Mouse (Mus musculus): ENCODE measurements around the gene Dzank1. TPM values are rescaled to one million over a fixed set of nuclear protein-coding genes. Genes with fewer than 3 reads are reported as not detected.
A peak's percentile ranks its signal among the peaks of the same experiment; 100 is the strongest.

Dzank1 gene
- polyA plus RNA-seq, 2 experiments: 0.02 to 0.17 TPM

GRCm38 (mm10) chr2:144485439-144485838 lies 41.8 kb downstream of the Dzank1 start:
- 55% methylated on average over 7 of the region's 7 CpGs for WGBS (ENCODE audit: insufficient replicate concordance)
- ATAC-seq (ENCODE audit: insufficient read depth): no peak

DNA sequence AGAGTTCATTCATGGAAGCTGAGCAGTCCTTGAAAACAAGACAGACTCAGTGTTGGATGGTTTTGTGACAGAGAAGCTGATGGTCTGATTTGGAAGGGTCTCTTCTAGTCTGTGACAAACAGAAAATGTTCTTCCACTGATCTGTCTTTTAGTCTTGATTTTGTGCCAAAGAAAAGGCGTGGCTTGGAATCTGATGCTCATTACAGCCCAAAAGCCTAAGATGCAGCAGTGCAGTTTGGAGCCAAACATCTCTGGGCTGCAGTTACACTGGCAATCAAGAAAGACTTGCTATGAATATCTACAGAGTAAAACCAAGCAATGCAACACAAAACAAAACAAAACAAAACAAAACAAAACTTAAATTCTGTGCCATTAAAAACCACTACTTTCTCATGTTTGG lies 43.1 kb downstream of the Dzank1 start:
- Histone ChIP-seq H3K4me3 (ENCODE audit: insufficient read depth in 1 of 2, low read depth in 2 of 2, low read length in 2 of 2) (no peak overlapping the region), H3K27me3 (ENCODE audit: control insufficient read depth, insufficient read depth, low read length) (no peaks in the 10 kb centered on the region), H3K4me2 (ENCODE audit: low read depth) (no peak overlapping the region), H3K27ac (no peak overlapping the region), H3K9me3 (ENCODE audit: control insufficient read depth, low read length) (no peaks in the 10 kb centered on the region), H3K4me1 (replicated peaks; ENCODE audit: control insufficient read depth in 2 of 2, insufficient read depth in 2 of 2, low read length in 1 of 2) (no peaks in the 10 kb centered on the region), H3K36me3 (replicated peaks; ENCODE audit: control insufficient read depth, insufficient read depth, low read depth) (no peaks in the 10 kb centered on the region), H3K9ac (replicated peaks) (no peak overlapping the region)
- ATAC-seq (ENCODE audit: insufficient read depth) (no peak), DNase-seq (ENCODE audit: low read depth in 3 of 3, low spot score in 3 of 3) (no peak)
- 61% methylated on average over 1 of the region's 1 CpGs for WGBS (ENCODE audit: insufficient replicate concordance)
- no peak for TF ChIP-seq EP300 (IDR thresholded peaks at IDR 0.05; ENCODE audit: low read depth)
- no peak for TF ChIP-seq CTCF (IDR thresholded peaks at IDR 0.05; ENCODE audit: low read depth)

More at GRCm38 (mm10) chr2:144485439-144485838, 41.8 kb downstream of the Dzank1 start:
- Histone ChIP-seq H3K9me3 (ENCODE audit: control insufficient read depth, low read length) (no peaks in the 10 kb centered on the region), H3K4me2 (ENCODE audit: low read depth) (no peak overlapping the region), H3K27me3 (ENCODE audit: control insufficient read depth, insufficient read depth, low read length) (no peaks in the 10 kb centered on the region), H3K36me3 (replicated peaks; ENCODE audit: control insufficient read depth, insufficient read depth, low read depth) (no peaks in the 10 kb centered on the region), H3K4me3 (ENCODE audit: insufficient read depth in 1 of 2, low read depth in 2 of 2, low read length in 2 of 2) (no peak overlapping the region), H3K4me1 (replicated peaks; ENCODE audit: control insufficient read depth in 2 of 2, insufficient read depth in 2 of 2, low read length in 1 of 2) (no peaks in the 10 kb centered on the region), H3K9ac (replicated peaks) (no peak overlapping the region), H3K27ac (no peak overlapping the region)
- TF ChIP-seq EP300 (IDR thresholded peaks at IDR 0.05; ENCODE audit: low read depth) (no peak), CTCF (IDR thresholded peaks at IDR 0.05; ENCODE audit: low read depth) (no peak)
- no peak for DNase-seq (ENCODE audit: low read depth in 3 of 3, low spot score in 3 of 3)

DNA sequence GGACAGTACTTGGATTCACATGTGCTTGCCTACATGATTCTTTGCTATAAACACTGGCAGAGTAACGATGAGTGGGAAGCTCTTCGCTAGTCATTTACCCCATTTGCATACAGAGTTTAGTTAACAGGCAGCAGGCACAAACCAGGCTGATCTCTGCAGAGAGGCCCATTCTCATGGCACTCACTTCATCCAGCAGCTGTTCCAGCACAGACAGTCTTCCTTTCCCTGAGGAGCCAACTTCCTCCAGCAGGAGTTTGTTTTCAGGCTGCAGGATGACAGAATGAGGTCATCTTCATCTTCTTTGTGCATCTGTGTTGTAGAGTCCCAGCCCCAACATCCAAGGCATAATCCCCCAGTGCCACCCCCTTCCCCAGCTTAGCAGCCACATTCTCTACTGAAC lies 47.8 kb downstream of the Dzank1 start:
- H3K36me3 ChIP-seq (replicated peaks; ENCODE audit: control insufficient read depth, insufficient read depth, low read depth): no peaks in the 10 kb centered on the region
- TF ChIP-seq CTCF (IDR thresholded peaks at IDR 0.05; ENCODE audit: low read depth) (no peak), EP300 (IDR thresholded peaks at IDR 0.05; ENCODE audit: low read depth) (no peak)
- no peak overlapping the region for H3K4me2 ChIP-seq (ENCODE audit: low read depth)
- DNase-seq (ENCODE audit: low read depth in 3 of 3, low spot score in 3 of 3): no peak
- H3K27me3 ChIP-seq (ENCODE audit: control insufficient read depth, insufficient read depth, low read length): no peaks in the 10 kb centered on the region
- H3K9me3 ChIP-seq (ENCODE audit: control insufficient read depth, low read length): no peaks in the 10 kb centered on the region
- H3K27ac ChIP-seq: no peak overlapping the region
- no peaks in the 10 kb centered on the region for H3K4me1 ChIP-seq (replicated peaks; ENCODE audit: control insufficient read depth in 2 of 2, insufficient read depth in 2 of 2, low read length in 1 of 2)
- no peak for ATAC-seq (ENCODE audit: insufficient read depth)
- WGBS (ENCODE audit: insufficient replicate concordance): 56% methylated on average over 2 of the region's 2 CpGs
- no peak overlapping the region for H3K9ac ChIP-seq (replicated peaks)
- no peak overlapping the region for H3K4me3 ChIP-seq (ENCODE audit: insufficient read depth in 1 of 2, low read depth in 2 of 2, low read length in 2 of 2)

DNA sequence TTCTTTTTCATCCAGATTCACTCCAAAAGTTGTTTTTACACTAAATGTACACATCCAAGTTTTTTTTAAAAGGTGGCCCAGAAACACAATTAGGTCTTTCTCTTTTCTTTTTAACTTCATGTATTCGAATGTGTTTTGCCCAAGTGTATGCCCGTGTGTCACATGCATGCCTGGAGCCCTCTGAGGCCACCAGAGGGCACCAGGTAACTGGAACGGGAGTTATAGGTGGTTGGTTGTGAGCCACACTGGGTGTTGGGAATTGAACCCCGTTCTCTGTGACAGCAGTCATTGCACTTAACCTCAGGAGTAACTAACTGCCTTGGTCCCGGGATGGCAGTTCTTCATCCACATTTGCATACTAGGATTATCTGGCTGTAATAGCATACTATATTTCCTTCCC lies 60.0 kb downstream of the Dzank1 start:
- Histone ChIP-seq H3K27ac (no peak overlapping the region), H3K4me1 (replicated peaks; ENCODE audit: control insufficient read depth in 2 of 2, insufficient read depth in 2 of 2, low read length in 1 of 2) (no peaks in the 10 kb centered on the region), H3K9me3 (ENCODE audit: control insufficient read depth, low read length) (no peaks in the 10 kb centered on the region), H3K4me3 (ENCODE audit: insufficient read depth in 1 of 2, low read depth in 2 of 2, low read length in 2 of 2) (no peak overlapping the region), H3K36me3 (replicated peaks; ENCODE audit: control insufficient read depth, insufficient read depth, low read depth) (no peaks in the 10 kb centered on the region), H3K27me3 (ENCODE audit: control insufficient read depth, insufficient read depth, low read length) (no peaks in the 10 kb centered on the region), H3K9ac (replicated peaks) (no peak overlapping the region), H3K4me2 (ENCODE audit: low read depth) (no peak overlapping the region)
- ATAC-seq (ENCODE audit: insufficient read depth) (no peak), DNase-seq (ENCODE audit: low read depth in 3 of 3, low spot score in 3 of 3) (no peak)
- WGBS (ENCODE audit: insufficient replicate concordance): 46% methylated on average over 5 of the region's 5 CpGs
- TF ChIP-seq EP300 (IDR thresholded peaks at IDR 0.05; ENCODE audit: low read depth): no peak
- peak; percentile 53 for TF ChIP-seq CTCF (IDR thresholded peaks at IDR 0.05; ENCODE audit: low read depth)

DNA sequence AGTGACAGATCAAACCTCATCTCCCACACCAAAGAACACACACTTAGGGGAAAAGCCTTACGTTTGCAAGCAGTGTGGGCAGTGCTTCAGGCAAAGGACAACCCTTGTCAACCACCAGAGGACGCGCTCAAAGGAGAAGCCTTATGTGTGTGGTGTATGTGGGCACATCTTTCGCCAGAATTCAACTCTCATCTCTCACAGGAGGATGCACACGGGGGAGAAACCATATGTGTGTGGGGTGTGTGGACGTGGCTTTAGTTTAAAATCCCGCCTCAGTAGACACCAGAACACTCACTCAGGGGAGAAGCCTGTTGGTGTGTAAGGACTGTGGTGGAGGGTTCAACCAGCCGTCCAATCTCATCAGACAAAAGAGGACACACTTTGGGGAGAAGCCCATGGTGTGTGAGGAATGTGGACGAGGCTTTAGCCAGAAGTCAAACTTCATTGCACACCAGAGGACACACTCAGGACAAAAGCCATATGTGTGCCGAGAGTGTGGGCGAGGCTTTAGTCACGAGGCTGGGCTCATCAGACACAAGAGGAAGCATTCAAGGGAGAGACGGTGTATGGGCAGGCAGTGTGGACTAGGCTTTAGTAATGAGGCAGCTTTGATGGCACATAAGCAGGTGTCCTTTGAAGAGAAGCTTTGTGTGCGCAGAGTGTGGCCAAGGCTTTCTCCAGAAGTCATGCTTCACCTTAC lies 61.2 kb downstream of the Dzank1 start:
- no peak for TF ChIP-seq CTCF (IDR thresholded peaks at IDR 0.05; ENCODE audit: low read depth)
- no peak for TF ChIP-seq EP300 (IDR thresholded peaks at IDR 0.05; ENCODE audit: low read depth)
- Histone ChIP-seq H3K27ac (no peak overlapping the region), H3K9me3 (ENCODE audit: control insufficient read depth, low read length) (no peaks in the 10 kb centered on the region), H3K4me2 (ENCODE audit: low read depth) (no peak overlapping the region), H3K36me3 (replicated peaks; ENCODE audit: control insufficient read depth, insufficient read depth, low read depth) (no peaks in the 10 kb centered on the region), H3K27me3 (ENCODE audit: control insufficient read depth, insufficient read depth, low read length) (no peaks in the 10 kb centered on the region), H3K9ac (replicated peaks) (no peak overlapping the region), H3K4me3 (ENCODE audit: insufficient read depth in 1 of 2, low read depth in 2 of 2, low read length in 2 of 2) (no peak overlapping the region), H3K4me1 (replicated peaks; ENCODE audit: control insufficient read depth in 2 of 2, insufficient read depth in 2 of 2, low read length in 1 of 2) (no peaks in the 10 kb centered on the region)
- no peak for DNase-seq (ENCODE audit: low read depth in 3 of 3, low spot score in 3 of 3)
- WGBS (ENCODE audit: insufficient replicate concordance): 58% methylated on average over 14 of the region's 14 CpGs
- ATAC-seq (ENCODE audit: insufficient read depth): no peak
